Mouse (Mus musculus): Measurements from ENCODE around the gene Ctsa. TPM values are rescaled to one million over a fixed set of nuclear protein-coding genes. Genes with fewer than 3 reads are reported as not detected.
A peak's percentile ranks its signal among the peaks of the same experiment; 100 is the strongest.
"Not testable (repeated sequence)": the region's sequence is repeated elsewhere in the genome, so short reads cannot be mapped to it uniquely, and the experiment has no call there.

The Ctsa gene
- polyA plus RNA-seq, 1 experiment from 2014 or later, result 79.5 TPM

- H3K4me3 ChIP-seq (ENCODE audit: low read depth, low read length), result no peak overlapping the region
- H3K27ac ChIP-seq (ENCODE audit: low read depth, low read length), result no peak overlapping the region
- H3K9ac ChIP-seq (ENCODE audit: low read length), result no peak overlapping the region
- H3K36me3 ChIP-seq (ENCODE audit: control insufficient read depth, insufficient read depth, low read length), result peaks cover 41% of the 10 kb centered on the region
- ATAC-seq (no peak), DNase-seq (ENCODE audit: low spot score) (no peak)
- H3K4me1 ChIP-seq (ENCODE audit: control insufficient read depth, insufficient read depth, low read length), result 0 out of 2 replicates have a peak, but pooled peaks cover 2% of the 10 kb centered on the region
- no peaks in the 10 kb centered on the region for H3K27me3 ChIP-seq (replicated peaks; ENCODE audit: control insufficient read depth, insufficient read depth, low read length)
- no peaks in the 10 kb centered on the region for H3K9me3 ChIP-seq (replicated peaks; ENCODE audit: control insufficient read depth, low read length)
- WGBS, result 89% methylated on average over 4 of the region's 4 CpGs
- no peak overlapping the region for H3K4me2 ChIP-seq (ENCODE audit: low read length)
These were observed 42.2 kb upstream of the Ctsa start for GRCm38 (mm10) chr2:164790451-164790850.

GRCm38 (mm10) chr2:164791841-164792261, 40.8 kb upstream of the Ctsa start:
- no peak overlapping the region for H3K9ac ChIP-seq (ENCODE audit: low read length)
- ATAC-seq (no peak), DNase-seq (ENCODE audit: low spot score) (no peak)
- H3K27ac ChIP-seq (ENCODE audit: low read depth, low read length), result no peak overlapping the region
- no peak overlapping the region for H3K4me2 ChIP-seq (ENCODE audit: low read length)
- no peaks in the 10 kb centered on the region for H3K4me1 ChIP-seq (ENCODE audit: control insufficient read depth, insufficient read depth, low read length)
- H3K36me3 ChIP-seq (ENCODE audit: control insufficient read depth, insufficient read depth, low read length), result peaks cover 55% of the 10 kb centered on the region
- H3K27me3 ChIP-seq (replicated peaks; ENCODE audit: control insufficient read depth, insufficient read depth, low read length), result no peaks in the 10 kb centered on the region
- H3K4me3 ChIP-seq (ENCODE audit: low read depth, low read length), result no peak overlapping the region
- H3K9me3 ChIP-seq (replicated peaks; ENCODE audit: control insufficient read depth, low read length), result no peaks in the 10 kb centered on the region
- 95% methylated on average over 18 of the region's 18 CpGs for WGBS

- 94% methylated on average over 12 of the region's 12 CpGs for WGBS
- Histone ChIP-seq H3K27me3 (replicated peaks; ENCODE audit: control insufficient read depth, insufficient read depth, low read length) (no peaks in the 10 kb centered on the region), H3K9me3 (replicated peaks; ENCODE audit: control insufficient read depth, low read length) (no peaks in the 10 kb centered on the region), H3K4me2 (ENCODE audit: low read length) (no peak overlapping the region), H3K4me3 (ENCODE audit: low read depth, low read length) (no peak overlapping the region), H3K4me1 (ENCODE audit: control insufficient read depth, insufficient read depth, low read length) (no peaks in the 10 kb centered on the region), H3K27ac (ENCODE audit: low read depth, low read length) (no peak overlapping the region), H3K36me3 (ENCODE audit: control insufficient read depth, insufficient read depth, low read length) (peaks cover 60% of the 10 kb centered on the region), H3K9ac (ENCODE audit: low read length) (no peak overlapping the region)
- DNase-seq (ENCODE audit: low spot score) (no peak), ATAC-seq (no peak)
These were observed 40.1 kb upstream of the Ctsa start for GRCm38 (mm10) chr2:164792400-164793190.

- DNase-seq (ENCODE audit: low spot score) (peak; percentile 54), ATAC-seq (no peak)
- Histone ChIP-seq H3K9me3 (replicated peaks; ENCODE audit: control insufficient read depth, low read length) (no peaks in the 10 kb centered on the region), H3K4me2 (ENCODE audit: low read length) (no peak overlapping the region), H3K9ac (ENCODE audit: low read length) (no peak overlapping the region), H3K4me1 (ENCODE audit: control insufficient read depth, insufficient read depth, low read length) (no peaks in the 10 kb centered on the region), H3K27ac (ENCODE audit: low read depth, low read length) (no peak overlapping the region), H3K36me3 (ENCODE audit: control insufficient read depth, insufficient read depth, low read length) (peaks cover 67% of the 10 kb centered on the region), H3K27me3 (replicated peaks; ENCODE audit: control insufficient read depth, insufficient read depth, low read length) (no peaks in the 10 kb centered on the region), H3K4me3 (ENCODE audit: low read depth, low read length) (no peak overlapping the region)
- WGBS, result 83% methylated on average over 3 of the region's 3 CpGs
These were observed 39.4 kb upstream of the Ctsa start for GRCm38 (mm10) chr2:164793236-164793635.

GRCm38 (mm10) chr2:164793772-164794171, 38.9 kb upstream of the Ctsa start:
- no peak overlapping the region for H3K4me2 ChIP-seq (ENCODE audit: low read length)
- WGBS, result 99% methylated on average over 2 of the region's 2 CpGs
- H3K9ac ChIP-seq (ENCODE audit: low read length), result no peak overlapping the region
- ATAC-seq, result no peak
- no peaks in the 10 kb centered on the region for H3K27me3 ChIP-seq (replicated peaks; ENCODE audit: control insufficient read depth, insufficient read depth, low read length)
- peaks cover 68% of the 10 kb centered on the region for H3K36me3 ChIP-seq (ENCODE audit: control insufficient read depth, insufficient read depth, low read length)
- H3K4me1 ChIP-seq (ENCODE audit: control insufficient read depth, insufficient read depth, low read length), result no peaks in the 10 kb centered on the region
- no peak overlapping the region for H3K4me3 ChIP-seq (ENCODE audit: low read depth, low read length)
- H3K27ac ChIP-seq (ENCODE audit: low read depth, low read length), result no peak overlapping the region
- H3K9me3 ChIP-seq (replicated peaks; ENCODE audit: control insufficient read depth, low read length), result no peaks in the 10 kb centered on the region
- peak; percentile 20 for DNase-seq (ENCODE audit: low spot score)

- Histone ChIP-seq H3K36me3 (ENCODE audit: control insufficient read depth, insufficient read depth, low read length) (peaks cover 66% of the 10 kb centered on the region), H3K27ac (ENCODE audit: low read depth, low read length) (no peak overlapping the region), H3K9me3 (replicated peaks; ENCODE audit: control insufficient read depth, low read length) (no peaks in the 10 kb centered on the region), H3K4me3 (ENCODE audit: low read depth, low read length) (no peak overlapping the region), H3K4me2 (ENCODE audit: low read length) (no peak overlapping the region), H3K9ac (ENCODE audit: low read length) (no peak overlapping the region), H3K4me1 (ENCODE audit: control insufficient read depth, insufficient read depth, low read length) (no peaks in the 10 kb centered on the region), H3K27me3 (replicated peaks; ENCODE audit: control insufficient read depth, insufficient read depth, low read length) (no peaks in the 10 kb centered on the region)
- ATAC-seq (peak; percentile 38), DNase-seq (ENCODE audit: low spot score) (peak; percentile 94)
- 25% methylated on average over 5 of the region's 5 CpGs for WGBS
These were observed 38.4 kb upstream of the Ctsa start for GRCm38 (mm10) chr2:164794293-164794692.

GRCm38 (mm10) chr2:164795868-164796267, 36.8 kb upstream of the Ctsa start:
- Histone ChIP-seq H3K36me3 (ENCODE audit: control insufficient read depth, insufficient read depth, low read length) (peaks cover 78% of the 10 kb centered on the region), H3K9me3 (replicated peaks; ENCODE audit: control insufficient read depth, low read length) (no peaks in the 10 kb centered on the region), H3K4me2 (ENCODE audit: low read length) (no peak overlapping the region), H3K9ac (ENCODE audit: low read length) (no peak overlapping the region), H3K27ac (ENCODE audit: low read depth, low read length) (no peak overlapping the region), H3K4me1 (ENCODE audit: control insufficient read depth, insufficient read depth, low read length) (no peaks in the 10 kb centered on the region), H3K4me3 (ENCODE audit: low read depth, low read length) (no peak overlapping the region), H3K27me3 (replicated peaks; ENCODE audit: control insufficient read depth, insufficient read depth, low read length) (no peaks in the 10 kb centered on the region)
- ATAC-seq, result no peak
- no peak for DNase-seq (ENCODE audit: low spot score)
- 88% methylated on average over 4 of the region's 4 CpGs for WGBS

- peak; percentile 28 for DNase-seq (ENCODE audit: low spot score)
- peaks cover 56% of the 10 kb centered on the region for H3K36me3 ChIP-seq (ENCODE audit: control insufficient read depth, insufficient read depth, low read length)
These were observed 34.1 kb upstream of the Ctsa start for GRCm38 (mm10) chr2:164798554-164798953.

GRCm38 (mm10) chr2:164800252-164801004, 32.2 kb upstream of the Ctsa start:
- H3K9me3 ChIP-seq (replicated peaks; ENCODE audit: control insufficient read depth, low read length), result no peaks in the 10 kb centered on the region
- no peak overlapping the region for H3K27ac ChIP-seq (ENCODE audit: low read depth, low read length)
- 90% methylated on average over 13 of the region's 13 CpGs for WGBS
- H3K4me3 ChIP-seq (ENCODE audit: low read depth, low read length), result no peak overlapping the region
- H3K4me1 ChIP-seq (ENCODE audit: control insufficient read depth, insufficient read depth, low read length), result peaks cover 5% of the 10 kb centered on the region; the same call in 1 of the 2 replicates
- no peaks in the 10 kb centered on the region for H3K27me3 ChIP-seq (replicated peaks; ENCODE audit: control insufficient read depth, insufficient read depth, low read length)
- no peak overlapping the region for H3K4me2 ChIP-seq (ENCODE audit: low read length)
- no peak for DNase-seq (ENCODE audit: low spot score)
- no peak for ATAC-seq
- H3K9ac ChIP-seq (ENCODE audit: low read length), result no peak overlapping the region
- H3K36me3 ChIP-seq (ENCODE audit: control insufficient read depth, insufficient read depth, low read length), result peaks cover 43% of the 10 kb centered on the region

More at GRCm38 (mm10) chr2:164798554-164798953, 34.1 kb upstream of the Ctsa start:
- 82% methylated on average over 6 of the region's 6 CpGs for WGBS
- not testable (repeated sequence) for H3K27me3 ChIP-seq (replicated peaks; ENCODE audit: control insufficient read depth, insufficient read depth, low read length); ATAC-seq; H3K4me3 ChIP-seq (ENCODE audit: low read depth, low read length); H3K4me1 ChIP-seq (ENCODE audit: control insufficient read depth, insufficient read depth, low read length); H3K9me3 ChIP-seq (replicated peaks; ENCODE audit: control insufficient read depth, low read length); H3K4me2 ChIP-seq (ENCODE audit: low read length); H3K9ac ChIP-seq (ENCODE audit: low read length); H3K27ac ChIP-seq (ENCODE audit: low read depth, low read length)
